Mouse (Mus musculus) kidney, embryonic 15.5 days (tissue): ENCODE data around the gene Iqce. TPM values are rescaled to one million over a fixed set of nuclear protein-coding genes. Genes with fewer than 3 reads are reported as not detected.
"Not testable (repeated sequence)": the region's sequence is repeated elsewhere in the genome, so short reads cannot be mapped to it uniquely, and the experiment has no call there.

ENCODE experiments used
- ATAC-seq: fragments of 200-750 bp; cut with Nextera tagmentation; replicated peaks from 2 replicates; pipeline ENCODE4 v1.8.0; 2017; ENCODE audit warnings: moderate TSS enrichment; ENCODE audit not compliant: low FRiP score
- H3K27ac ChIP-seq: fragments of 300-500 bp; sonication (generic); 2 replicates; pipeline ENCODE4 v1.5.1; 2015; ENCODE audit warnings: mild to moderate bottlenecking, inconsistent platforms
- H3K27me3 ChIP-seq: fragments of 300-500 bp; sonication (generic); 2 replicates; pipeline ENCODE4 v1.6.1; 2015; ENCODE audit warnings: inconsistent platforms
- H3K36me3 ChIP-seq: fragments of 300-500 bp; sonication (generic); 2 replicates; pipeline ENCODE4 v1.6.1; 2015; ENCODE audit warnings: inconsistent platforms
- H3K4me1 ChIP-seq: fragments of 300-500 bp; sonication (generic); 2 replicates; pipeline ENCODE4 v1.6.1; 2015; ENCODE audit warnings: inconsistent platforms
- H3K4me2 ChIP-seq: fragments of 300-500 bp; sonication (generic); 2 replicates; pipeline ENCODE4 v1.6.1; 2015; ENCODE audit warnings: moderate library complexity, mild to moderate bottlenecking, inconsistent platforms
- H3K4me3 ChIP-seq: fragments of 300-500 bp; sonication (generic); replicated peaks from 2 replicates; pipeline ENCODE4 v1.5.1; 2015; ENCODE audit warnings: mild to moderate bottlenecking, inconsistent platforms
- H3K9ac ChIP-seq: fragments of 300-500 bp; sonication (generic); 2 replicates; pipeline ENCODE4 v1.6.1; 2015; ENCODE audit warnings: mild to moderate bottlenecking, inconsistent platforms
- H3K9me3 ChIP-seq: fragments of 300-500 bp; sonication (generic); replicated peaks from 2 replicates; pipeline ENCODE4 v1.6.1; 2016; ENCODE audit warnings: inconsistent platforms
- WGBS: fragments of 180-500 bp; shearing (Covaris S2); methylation state at CpG from one replicate; pipeline ENCODE4 v1.1.7; 2015; ENCODE audit warnings: mixed read lengths; 5-methylcytosine and 5-hydroxymethylcytosine counted together
- polyA plus RNA-seq: library from polyadenylated mRNA; unstranded; fragments of >200 nt; fragmentation: Nextera tagmentation; extraction: Ambion mirVana; gene quantifications from 2 replicates; pipeline ENCODE4 v1.2.1, GENCODE M21; 2015

The Iqce gene
- polyA plus RNA-seq, 1 experiment from 2014 or later: 25.7 TPM

DNA sequence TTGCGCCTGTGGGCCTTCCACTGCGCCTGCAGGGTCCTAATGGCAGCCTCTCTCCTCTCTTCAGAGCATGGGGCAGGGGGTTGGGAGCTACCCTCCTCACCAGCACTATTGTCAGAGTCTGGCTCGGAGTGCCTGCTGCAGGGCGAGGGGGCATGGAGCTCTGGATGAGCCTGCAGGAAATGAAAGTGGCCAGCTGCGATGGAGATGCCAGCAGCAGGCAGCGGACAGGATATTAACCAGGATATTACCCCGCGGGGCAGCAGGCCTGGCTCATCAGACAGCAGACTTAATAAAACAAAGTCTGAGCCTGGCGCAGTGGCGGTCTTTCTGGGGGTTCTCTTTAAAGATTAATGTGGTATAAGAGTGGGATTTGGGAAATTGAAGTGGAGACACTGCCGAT is 27.1 kb downstream of the Iqce start:
- Histone ChIP-seq H3K9ac (no peak overlapping the region), H3K36me3 (peaks cover 88% of the 10 kb centered on the region), H3K27ac (no peak overlapping the region), H3K9me3 (no peaks in the 10 kb centered on the region), H3K27me3 (no peaks in the 10 kb centered on the region), H3K4me3 (no peak overlapping the region), H3K4me1 (no peaks in the 10 kb centered on the region), H3K4me2 (no peak overlapping the region)
- ATAC-seq: no peak
- 81% methylated on average over 11 of the region's 11 CpGs for WGBS

DNA sequence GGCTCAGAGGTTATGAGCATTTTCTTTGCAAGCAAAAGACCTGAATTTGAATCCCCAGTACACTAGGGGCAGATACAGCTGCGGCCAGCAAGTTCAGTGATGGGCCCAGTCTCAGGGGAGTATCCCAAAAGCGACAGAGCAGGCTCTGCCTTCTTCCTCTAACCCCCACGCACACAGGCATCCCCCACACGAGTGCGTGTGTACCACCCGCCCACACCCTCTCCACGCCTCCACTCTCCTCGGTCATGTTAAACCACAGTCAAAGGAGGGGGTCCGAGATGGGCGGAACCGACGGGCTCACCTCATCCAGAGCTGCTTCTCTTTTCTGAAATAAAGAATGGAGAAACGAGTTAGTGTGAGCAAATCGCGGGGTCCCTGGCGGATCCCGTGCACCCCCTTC is 28.1 kb downstream of the Iqce start:
- Histone ChIP-seq H3K4me3 (no peak overlapping the region), H3K36me3 (peaks cover 88% of the 10 kb centered on the region), H3K4me2 (no peak overlapping the region), H3K27me3 (no peaks in the 10 kb centered on the region), H3K9ac (no peak overlapping the region), H3K27ac (no peak overlapping the region), H3K9me3 (peaks cover 4% of the 10 kb centered on the region; the same call in 1 of the 2 replicates), H3K4me1 (no peaks in the 10 kb centered on the region)
- WGBS: 80% methylated on average over 17 of the region's 17 CpGs
- no peak for ATAC-seq

DNA sequence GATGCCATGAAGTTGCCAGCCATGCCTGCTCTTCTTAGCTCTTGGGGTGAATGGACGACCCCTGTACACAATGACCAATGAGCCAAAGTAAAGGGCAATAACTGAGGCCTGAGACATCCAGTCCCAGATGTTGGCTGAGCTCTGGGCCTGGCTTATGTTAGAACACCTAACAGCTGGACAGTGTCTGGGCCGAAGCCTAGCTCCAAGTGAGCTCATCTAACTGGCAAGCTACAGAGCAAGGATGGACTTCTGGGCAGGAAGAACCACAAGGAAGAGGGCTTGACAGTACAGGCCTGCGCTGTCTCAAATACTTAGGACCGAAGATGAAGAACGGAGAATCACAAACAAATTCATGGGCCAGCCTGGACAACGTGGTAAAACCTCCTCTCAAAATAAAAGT is 29.6 kb downstream of the Iqce start:
- H3K27me3 ChIP-seq, H3K27ac ChIP-seq, ATAC-seq, H3K9ac ChIP-seq, H3K4me2 ChIP-seq, H3K4me3 ChIP-seq, H3K4me1 ChIP-seq, H3K9me3 ChIP-seq: not testable (repeated sequence)
- peaks cover 86% of the 10 kb centered on the region for H3K36me3 ChIP-seq
- 81% methylated on average over 6 of the region's 6 CpGs for WGBS

DNA sequence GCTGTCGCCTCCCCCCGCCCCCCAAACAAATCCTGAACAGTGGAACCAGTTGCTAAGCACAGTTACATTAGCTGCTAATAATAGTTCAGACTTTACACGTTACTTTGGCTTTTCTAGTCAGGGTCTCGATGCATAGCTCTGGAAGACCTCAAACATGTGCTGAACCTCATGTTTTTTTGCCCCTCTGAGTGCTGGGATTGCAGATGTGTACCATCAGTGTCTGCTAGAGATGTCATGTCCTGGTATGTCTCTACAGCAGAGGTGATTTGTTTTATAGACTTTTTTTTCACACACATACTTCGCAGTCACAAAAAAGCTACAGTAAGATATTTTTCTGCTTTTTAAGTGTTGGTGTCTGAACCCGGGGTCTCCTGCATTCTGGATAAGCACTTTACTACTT is 30.1 kb downstream of the Iqce start:
- no peak for ATAC-seq
- 87% methylated on average over 6 of the region's 6 CpGs for WGBS
- H3K27ac ChIP-seq: no peak overlapping the region

DNA sequence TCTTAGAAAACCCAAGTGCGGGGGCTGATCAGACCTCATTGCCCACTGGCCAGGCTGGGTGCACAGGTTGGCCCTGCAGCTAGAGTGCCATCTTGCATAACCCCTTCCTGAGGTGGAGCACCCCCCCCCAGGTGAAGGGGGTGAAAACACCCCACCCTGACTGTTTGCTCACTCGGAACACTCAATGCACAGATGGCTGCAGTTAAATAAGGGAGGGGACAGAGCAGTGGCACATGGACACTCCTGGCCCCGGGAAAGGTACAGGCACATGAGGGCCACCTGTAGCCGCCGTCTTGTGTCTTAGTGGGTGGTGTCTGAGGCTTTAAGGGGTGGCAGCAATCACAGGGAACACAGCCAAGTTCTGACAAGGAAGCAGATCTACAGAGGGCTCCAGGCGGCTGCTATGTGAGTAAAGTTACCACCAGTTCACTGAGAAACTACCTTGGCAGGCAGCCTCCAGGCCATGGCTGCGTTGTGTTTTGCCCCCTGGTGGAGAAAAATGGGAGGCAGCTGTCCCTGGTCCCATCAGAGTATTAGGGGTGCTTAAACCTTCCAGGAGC is 38.5 kb downstream of the Iqce start:
- peak; percentile 36; the same call in 1 of the 2 replicates for ATAC-seq
- H3K9me3 ChIP-seq: peaks cover 1% of the 10 kb centered on the region; the same call in 1 of the 2 replicates
- WGBS: 49% methylated on average over 7 of the region's 7 CpGs
- peaks cover 22% of the 10 kb centered on the region for H3K36me3 ChIP-seq
- peak overlapping the region; percentile 19; the same call in 1 of the 2 replicates for H3K27ac ChIP-seq
- no peak overlapping the region for H3K4me2 ChIP-seq
- H3K9ac ChIP-seq: no peak overlapping the region
- no peak overlapping the region for H3K4me3 ChIP-seq
- no peaks in the 10 kb centered on the region for H3K27me3 ChIP-seq
- H3K4me1 ChIP-seq: peaks cover 34% of the 10 kb centered on the region

More for the DNA sequence above, 30.1 kb downstream of the Iqce start:
- Histone ChIP-seq H3K9ac (no peak overlapping the region), H3K36me3 (peaks cover 84% of the 10 kb centered on the region), H3K9me3 (peaks cover 9% of the 10 kb centered on the region; the same call in 1 of the 2 replicates), H3K4me1 (no peaks in the 10 kb centered on the region), H3K4me3 (no peak overlapping the region), H3K27me3 (no peaks in the 10 kb centered on the region), H3K4me2 (no peak overlapping the region)

DNA sequence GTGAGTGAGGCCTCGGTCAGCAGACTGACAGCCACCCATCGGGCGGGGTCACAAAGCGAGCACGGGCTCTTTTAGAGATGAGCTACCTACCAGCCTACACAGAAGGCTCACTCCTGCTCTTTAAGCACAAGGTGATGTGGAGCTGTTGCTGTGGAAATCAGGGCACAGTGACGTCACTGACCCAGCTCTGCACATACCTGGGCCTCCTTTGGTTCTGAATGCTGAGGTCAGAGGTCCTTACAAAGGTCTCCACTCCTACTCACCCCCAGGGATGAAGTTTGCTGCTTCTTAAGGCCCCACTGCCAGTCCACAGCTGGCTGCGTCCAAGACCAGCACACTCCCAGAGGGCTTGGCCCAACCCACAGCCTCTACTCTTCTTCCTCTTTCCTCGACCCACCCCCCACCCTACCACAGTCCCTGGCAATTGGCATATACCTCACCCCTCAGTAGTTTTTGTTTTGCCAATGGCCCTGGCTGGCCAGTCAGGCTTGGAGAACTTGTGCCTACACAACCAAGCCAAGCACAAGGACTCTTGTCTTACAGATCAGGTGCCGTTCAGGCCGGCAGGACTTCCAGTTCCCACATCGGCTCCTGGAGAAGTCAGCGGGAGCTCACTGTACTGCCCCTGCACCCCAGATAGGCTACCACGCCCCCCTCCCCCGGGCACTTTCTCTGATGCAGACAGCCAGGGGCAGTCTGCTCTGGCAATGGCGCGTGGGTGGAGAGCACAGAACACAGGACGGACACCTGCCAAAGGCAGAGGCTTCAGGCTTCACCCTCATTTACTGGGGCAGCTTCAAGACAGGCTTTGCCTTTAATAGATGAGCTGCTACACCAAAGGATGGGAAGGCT is 39.2 kb downstream of the Iqce start:
- ATAC-seq: peak; percentile 40; the same call in 1 of the 2 replicates
- Histone ChIP-seq H3K9ac (no peak overlapping the region), H3K27me3 (no peaks in the 10 kb centered on the region), H3K9me3 (no peaks in the 10 kb centered on the region), H3K4me3 (no peak overlapping the region), H3K27ac (peak overlapping the region; percentile 34; the same call in 1 of the 2 replicates), H3K4me1 (peaks cover 34% of the 10 kb centered on the region), H3K36me3 (peaks cover 15% of the 10 kb centered on the region; the same call in 1 of the 2 replicates), H3K4me2 (no peak overlapping the region)
- 64% methylated on average over 17 of the region's 17 CpGs for WGBS

DNA sequence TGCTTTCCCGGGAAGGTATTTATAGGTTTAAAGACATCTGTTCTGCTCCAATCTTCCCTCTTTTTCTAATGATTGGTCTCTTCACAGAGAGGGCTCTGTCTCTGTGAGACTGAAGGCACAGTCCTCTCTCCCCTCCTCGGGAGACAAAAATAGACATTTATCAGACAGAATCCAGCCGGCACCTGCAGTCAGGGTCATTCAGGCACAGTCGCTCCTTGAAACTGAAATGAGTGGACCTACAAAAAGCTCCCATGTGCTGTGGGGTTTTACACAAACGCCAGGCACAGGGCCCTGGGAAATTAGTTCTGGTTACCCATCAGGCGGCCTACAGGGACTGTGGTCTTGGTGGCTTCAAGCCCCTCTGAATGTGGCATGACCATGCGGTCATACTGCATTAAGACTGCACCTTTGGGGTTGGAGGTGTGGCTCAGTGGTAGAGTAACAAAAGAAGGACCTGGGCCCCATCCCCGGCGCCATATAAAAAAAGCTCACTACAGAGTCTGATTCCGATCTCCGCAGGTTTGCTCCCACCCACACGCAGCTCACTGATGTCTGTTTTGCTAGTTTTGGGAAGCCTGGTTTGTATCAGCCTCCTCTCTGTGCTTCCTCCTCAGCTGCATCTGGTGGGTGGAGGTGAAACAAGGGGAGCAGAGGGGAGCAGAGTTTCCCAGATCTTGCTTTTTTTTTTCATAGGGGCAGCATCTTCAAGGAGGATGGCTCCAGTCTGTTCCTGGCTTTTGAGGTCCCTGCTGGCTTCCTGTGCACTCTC is 40.1 kb downstream of the Iqce start:
- Histone ChIP-seq H3K27ac (no peak overlapping the region), H3K27me3 (no peaks in the 10 kb centered on the region), H3K4me2 (no peak overlapping the region), H3K9ac (no peak overlapping the region), H3K4me3 (no peak overlapping the region), H3K4me1 (peaks cover 34% of the 10 kb centered on the region), H3K9me3 (no peaks in the 10 kb centered on the region), H3K36me3 (peaks cover 10% of the 10 kb centered on the region; the same call in 1 of the 2 replicates)
- 71% methylated on average over 12 of the region's 12 CpGs for WGBS
- ATAC-seq: no peak

DNA sequence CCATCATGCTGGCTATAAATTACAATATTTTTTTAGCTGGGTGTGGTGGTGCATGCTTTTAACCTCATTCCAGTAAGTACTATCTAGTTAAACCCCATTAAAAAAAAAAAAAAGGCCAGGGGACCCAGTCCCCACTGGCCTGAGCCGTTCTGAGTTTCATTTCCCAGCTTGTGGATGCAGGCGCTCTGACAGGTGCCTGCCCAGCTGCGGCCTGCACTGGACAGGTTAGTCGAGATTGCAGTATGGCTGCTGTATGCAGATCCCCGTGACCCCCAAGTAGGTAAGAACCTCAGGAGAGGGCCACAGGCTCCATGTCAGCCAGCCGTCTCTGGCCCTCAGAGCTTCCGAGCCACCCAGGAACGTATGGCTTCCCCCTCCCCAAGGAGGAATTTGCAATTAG is 40.8 kb downstream of the Iqce start:
- H3K27me3 ChIP-seq: no peaks in the 10 kb centered on the region
- no peak overlapping the region for H3K27ac ChIP-seq
- no peak for ATAC-seq
- H3K4me3 ChIP-seq: no peak overlapping the region
- peaks cover 10% of the 10 kb centered on the region; the same call in 1 of the 2 replicates for H3K36me3 ChIP-seq
- no peak overlapping the region for H3K9ac ChIP-seq
- H3K4me2 ChIP-seq: no peak overlapping the region
- WGBS: 58% methylated on average over 8 of the region's 8 CpGs
- H3K9me3 ChIP-seq: no peaks in the 10 kb centered on the region
- peaks cover 34% of the 10 kb centered on the region for H3K4me1 ChIP-seq

DNA sequence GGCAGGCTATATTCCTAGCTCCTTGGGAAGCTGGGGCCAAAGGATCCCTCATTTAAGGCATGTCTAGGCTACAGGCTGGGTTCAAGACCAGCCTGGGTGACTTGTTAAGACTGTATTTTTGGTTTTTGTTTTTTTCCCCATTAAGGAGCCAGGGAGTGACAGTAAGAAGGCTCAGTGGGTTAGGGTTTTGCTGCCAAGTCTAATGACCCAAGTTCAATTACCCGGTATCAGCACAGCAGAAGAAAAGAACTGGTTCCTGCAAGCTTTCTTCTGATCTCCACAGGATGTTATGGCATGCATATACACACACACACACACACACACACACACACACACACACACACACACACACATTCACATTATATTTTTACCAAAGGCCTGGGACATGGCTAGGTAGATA is 41.8 kb downstream of the Iqce start:
- Histone ChIP-seq H3K9me3 (no peaks in the 10 kb centered on the region), H3K27ac (no peak overlapping the region), H3K4me3 (no peak overlapping the region), H3K4me2 (no peak overlapping the region), H3K27me3 (no peaks in the 10 kb centered on the region), H3K9ac (no peak overlapping the region), H3K4me1 (peaks cover 34% of the 10 kb centered on the region), H3K36me3 (peaks cover 8% of the 10 kb centered on the region; the same call in 1 of the 2 replicates)
- 63% methylated on average over 1 of the region's 1 CpGs for WGBS
- no peak for ATAC-seq

DNA sequence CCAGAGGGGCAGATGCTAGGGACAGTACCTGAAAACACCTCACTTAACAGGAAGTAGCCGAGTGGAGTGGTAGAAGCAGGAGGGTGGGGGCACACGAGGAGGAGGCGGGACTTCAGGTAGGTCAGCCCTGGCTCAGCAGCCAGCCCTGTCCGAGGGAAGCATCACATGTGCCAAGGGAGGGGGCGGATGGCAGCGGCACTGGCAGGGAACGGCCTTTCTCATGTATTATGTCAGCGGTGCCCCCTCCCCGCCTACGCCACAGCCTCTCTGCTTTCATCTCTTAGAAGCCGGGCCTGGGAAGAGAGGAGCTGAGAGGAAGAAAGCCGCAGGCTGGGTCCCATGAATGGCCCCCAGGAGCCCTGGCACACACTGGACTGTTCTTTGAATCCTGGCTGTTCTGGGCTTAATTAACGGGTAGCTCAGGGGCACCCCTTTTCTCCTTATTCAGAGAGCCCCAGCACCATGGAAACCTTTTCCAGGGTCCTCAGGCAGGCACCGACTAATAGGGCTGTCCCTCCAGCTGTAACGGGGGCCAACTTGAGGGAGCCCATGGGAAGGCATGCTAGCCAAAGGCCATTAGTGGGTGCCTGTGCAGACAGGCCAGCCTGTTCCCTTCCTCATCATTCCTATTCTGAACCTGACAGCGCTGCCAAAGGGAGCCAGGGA is 42.4 kb downstream of the Iqce start:
- H3K9ac ChIP-seq: no peak overlapping the region

DNA sequence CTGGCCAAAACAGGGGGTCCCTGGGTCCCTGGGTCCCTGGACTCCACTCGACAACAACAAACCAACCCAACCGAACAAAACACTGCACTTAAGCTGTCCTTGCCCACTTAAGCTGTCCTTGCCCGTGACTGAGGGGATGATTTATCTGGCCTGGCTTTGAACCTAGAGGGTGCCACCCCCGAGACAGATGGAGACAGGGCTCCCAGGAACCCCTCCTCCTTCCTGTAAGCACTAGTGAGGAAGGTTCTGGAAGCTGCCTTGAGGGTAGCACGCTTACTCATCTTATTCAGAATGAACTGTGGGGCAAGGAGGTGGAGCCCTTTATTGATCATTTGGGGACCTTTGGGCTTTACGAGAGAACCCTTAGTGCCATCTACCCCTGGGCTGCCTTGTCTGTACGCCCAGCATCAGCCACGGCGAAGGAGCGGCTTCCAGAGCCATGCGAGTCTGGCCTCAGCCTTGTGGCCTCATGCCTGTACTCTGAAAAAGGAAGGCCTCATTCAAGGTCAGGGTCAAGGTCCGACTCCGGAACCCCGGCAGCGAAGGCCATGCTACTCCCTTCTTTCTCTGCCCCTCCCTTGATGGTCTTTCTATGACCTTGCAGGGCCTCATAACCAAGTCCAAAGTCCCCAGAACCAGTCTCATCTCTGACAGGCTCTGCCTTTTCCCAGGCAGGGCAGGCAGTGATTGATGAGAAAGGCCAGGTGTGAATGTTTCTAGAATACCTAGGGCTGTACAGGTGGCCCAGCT is 47.9 kb downstream of the Iqce start:
- H3K27me3 ChIP-seq: no peaks in the 10 kb centered on the region

More for the DNA sequence above, 42.4 kb downstream of the Iqce start:
- ATAC-seq: no peak
- 41% methylated on average over 16 of the region's 16 CpGs for WGBS
- H3K27ac ChIP-seq: no peak overlapping the region
- H3K27me3 ChIP-seq: no peaks in the 10 kb centered on the region
- peaks cover 1% of the 10 kb centered on the region; the same call in 1 of the 2 replicates for H3K36me3 ChIP-seq
- H3K4me3 ChIP-seq: no peak overlapping the region
- no peaks in the 10 kb centered on the region for H3K9me3 ChIP-seq
- peaks cover 34% of the 10 kb centered on the region for H3K4me1 ChIP-seq
- H3K4me2 ChIP-seq: 0 out of 2 replicates have a peak overlapping the region, but pooled peaks have one; percentile 6

More for the DNA sequence above, 47.9 kb downstream of the Iqce start:
- WGBS: 64% methylated on average over 15 of the region's 15 CpGs
- Histone ChIP-seq H3K9me3 (no peaks in the 10 kb centered on the region), H3K9ac (no peak overlapping the region), H3K27ac (no peak overlapping the region), H3K4me2 (no peak overlapping the region), H3K36me3 (no peaks in the 10 kb centered on the region), H3K4me3 (no peak overlapping the region), H3K4me1 (peaks cover 23% of the 10 kb centered on the region)
- no peak for ATAC-seq
